Mouse (Mus musculus) small intestine, adult 2 months (tissue): ENCODE measurements around the gene Tm4sf19.

Experiments
- CTCF ChIP-seq: fragments of 200-500 bp; IDR thresholded peaks from 2 replicates; pipeline ENCODE4 v1.5.1; 2012; ENCODE audit warnings: low read depth, mild to moderate bottlenecking, control low read depth, inconsistent platforms, low read length, moderate library complexity, mixed read lengths; ENCODE audit not compliant: insufficient replicate concordance, insufficient read length; ENCODE audit errors: extremely low read depth
- POLR2A ChIP-seq: fragments of 200-500 bp; IDR thresholded peaks from 2 replicates; pipeline ENCODE4 v1.6.1; 2012; ENCODE audit warnings: low read depth, mild to moderate bottlenecking, control low read depth, inconsistent platforms, low read length, moderate library complexity

- TF ChIP-seq POLR2A: no peak
- no peak for TF ChIP-seq CTCF
Observed at GRCm38 (mm10) chr16:32456086-32456485, 55.8 kb downstream of the Tm4sf19 start.
